Mouse (Mus musculus): Measurements from ENCODE around the gene Fam161a. TPM values are rescaled to one million over a fixed set of nuclear protein-coding genes. Genes with fewer than 3 reads are reported as not detected.
A peak's percentile ranks its signal among the peaks of the same experiment; 100 is the strongest.
"Not testable (repeated sequence)": the region's sequence is repeated elsewhere in the genome, so short reads cannot be mapped to it uniquely, and the experiment has no call there.

Gene Fam161a
- polyA plus RNA-seq, 1 experiment from 2014 or later = 0.81 TPM

GRCm38 (mm10) chr11:23063153-23063552 is 55.8 kb downstream of the Fam161a start:
- H3K27ac ChIP-seq (ENCODE audit: low read length) = no peak overlapping the region
- no peak for ATAC-seq (ENCODE audit: low read depth)
- WGBS (ENCODE audit: insufficient replicate concordance) = 47% methylated on average over 6 of the region's 6 CpGs
- no peaks in the 10 kb centered on the region for H3K27me3 ChIP-seq (ENCODE audit: control insufficient read depth, insufficient read depth, low read depth, low read length)
- no peaks in the 10 kb centered on the region for H3K9me3 ChIP-seq (replicated peaks; ENCODE audit: control insufficient read depth, low read length)
- no peaks in the 10 kb centered on the region for H3K36me3 ChIP-seq (ENCODE audit: control insufficient read depth, insufficient read depth)
- no peak overlapping the region for H3K4me3 ChIP-seq (ENCODE audit: low read depth, low read length)
- H3K9ac ChIP-seq (ENCODE audit: low read depth, low read length) = no peak overlapping the region
- no peak overlapping the region for H3K4me2 ChIP-seq (ENCODE audit: low read depth, low read length)
- peaks cover 9% of the 10 kb centered on the region for H3K4me1 ChIP-seq (ENCODE audit: control insufficient read depth, low read depth, low read length)

- no peak overlapping the region for H3K4me3 ChIP-seq (ENCODE audit: low read depth, low read length)
- no peak overlapping the region for H3K4me2 ChIP-seq (ENCODE audit: low read depth, low read length)
- peaks cover 11% of the 10 kb centered on the region for H3K4me1 ChIP-seq (ENCODE audit: control insufficient read depth, low read depth, low read length)
- H3K9me3 ChIP-seq (replicated peaks; ENCODE audit: control insufficient read depth, low read length) = no peaks in the 10 kb centered on the region
- no peak for ATAC-seq (ENCODE audit: low read depth)
- H3K27me3 ChIP-seq (ENCODE audit: control insufficient read depth, insufficient read depth, low read depth, low read length) = no peaks in the 10 kb centered on the region
- no peak overlapping the region for H3K9ac ChIP-seq (ENCODE audit: low read depth, low read length)
- 40% methylated on average over 3 of the region's 3 CpGs for WGBS (ENCODE audit: insufficient replicate concordance)
- no peak overlapping the region for H3K27ac ChIP-seq (ENCODE audit: low read length)
- H3K36me3 ChIP-seq (ENCODE audit: control insufficient read depth, insufficient read depth) = no peaks in the 10 kb centered on the region
Observed at GRCm38 (mm10) chr11:23063857-23064256, 56.5 kb downstream of the Fam161a start.

- H3K27me3 ChIP-seq (ENCODE audit: control insufficient read depth, insufficient read depth, low read depth, low read length); ATAC-seq (ENCODE audit: low read depth); H3K9ac ChIP-seq (ENCODE audit: low read depth, low read length); H3K27ac ChIP-seq (ENCODE audit: low read length); H3K4me3 ChIP-seq (ENCODE audit: low read depth, low read length); H3K4me2 ChIP-seq (ENCODE audit: low read depth, low read length); H3K9me3 ChIP-seq (replicated peaks; ENCODE audit: control insufficient read depth, low read length); H3K36me3 ChIP-seq (ENCODE audit: control insufficient read depth, insufficient read depth): not testable (repeated sequence)
- 44% methylated on average over 3 of the region's 3 CpGs for WGBS (ENCODE audit: insufficient replicate concordance)
- peaks cover 11% of the 10 kb centered on the region for H3K4me1 ChIP-seq (ENCODE audit: control insufficient read depth, low read depth, low read length)
Observed at GRCm38 (mm10) chr11:23064276-23064675, 56.9 kb downstream of the Fam161a start.

- Histone ChIP-seq H3K4me3 (ENCODE audit: low read depth, low read length) (no peak overlapping the region), H3K36me3 (ENCODE audit: control insufficient read depth, insufficient read depth) (no peaks in the 10 kb centered on the region), H3K27me3 (ENCODE audit: control insufficient read depth, insufficient read depth, low read depth, low read length) (no peaks in the 10 kb centered on the region), H3K4me2 (ENCODE audit: low read depth, low read length) (no peak overlapping the region), H3K27ac (ENCODE audit: low read length) (no peak overlapping the region), H3K9me3 (replicated peaks; ENCODE audit: control insufficient read depth, low read length) (no peaks in the 10 kb centered on the region), H3K4me1 (ENCODE audit: control insufficient read depth, low read depth, low read length) (peaks cover 11% of the 10 kb centered on the region), H3K9ac (ENCODE audit: low read depth, low read length) (no peak overlapping the region)
- WGBS (ENCODE audit: insufficient replicate concordance) = 70% methylated on average over 2 of the region's 2 CpGs
- no peak for ATAC-seq (ENCODE audit: low read depth)
Observed at GRCm38 (mm10) chr11:23065167-23065668, 57.9 kb downstream of the Fam161a start.

- WGBS (ENCODE audit: insufficient replicate concordance) = under 1% methylated on average over 49 of the region's 49 CpGs
- H3K4me2 ChIP-seq (ENCODE audit: low read depth, low read length) = peak overlapping the region; percentile 97
- no peaks in the 10 kb centered on the region for H3K27me3 ChIP-seq (ENCODE audit: control insufficient read depth, insufficient read depth, low read depth, low read length)
- no peaks in the 10 kb centered on the region for H3K36me3 ChIP-seq (ENCODE audit: control insufficient read depth, insufficient read depth)
- H3K4me1 ChIP-seq (ENCODE audit: control insufficient read depth, low read depth, low read length) = peaks cover 11% of the 10 kb centered on the region
- peak overlapping the region; percentile 83 for H3K9ac ChIP-seq (ENCODE audit: low read depth, low read length)
- peak overlapping the region; percentile 78 for H3K27ac ChIP-seq (ENCODE audit: low read length)
- H3K4me3 ChIP-seq (ENCODE audit: low read depth, low read length) = peak overlapping the region; percentile 77
- no peaks in the 10 kb centered on the region for H3K9me3 ChIP-seq (replicated peaks; ENCODE audit: control insufficient read depth, low read length)
- ATAC-seq (ENCODE audit: low read depth) = peak; percentile 100
Observed at GRCm38 (mm10) chr11:23067395-23068136, 60.2 kb downstream of the Fam161a start.

GRCm38 (mm10) chr11:23068201-23068600 is 60.9 kb downstream of the Fam161a start:
- 7% methylated on average over 10 of the region's 10 CpGs for WGBS (ENCODE audit: insufficient replicate concordance)
- Histone ChIP-seq H3K9me3 (replicated peaks; ENCODE audit: control insufficient read depth, low read length) (no peaks in the 10 kb centered on the region), H3K9ac (ENCODE audit: low read depth, low read length) (peak overlapping the region; percentile 83), H3K27me3 (ENCODE audit: control insufficient read depth, insufficient read depth, low read depth, low read length) (no peaks in the 10 kb centered on the region), H3K4me2 (ENCODE audit: low read depth, low read length) (peak overlapping the region; percentile 97), H3K27ac (ENCODE audit: low read length) (no peak overlapping the region), H3K4me3 (ENCODE audit: low read depth, low read length) (peak overlapping the region; percentile 77), H3K4me1 (ENCODE audit: control insufficient read depth, low read depth, low read length) (peaks cover 11% of the 10 kb centered on the region), H3K36me3 (ENCODE audit: control insufficient read depth, insufficient read depth) (no peaks in the 10 kb centered on the region)
- ATAC-seq (ENCODE audit: low read depth) = no peak

GRCm38 (mm10) chr11:23068986-23069385 is 61.7 kb downstream of the Fam161a start:
- H3K36me3 ChIP-seq (ENCODE audit: control insufficient read depth, insufficient read depth); ATAC-seq (ENCODE audit: low read depth); H3K4me3 ChIP-seq (ENCODE audit: low read depth, low read length); H3K27ac ChIP-seq (ENCODE audit: low read length); H3K4me2 ChIP-seq (ENCODE audit: low read depth, low read length); H3K9me3 ChIP-seq (replicated peaks; ENCODE audit: control insufficient read depth, low read length); H3K27me3 ChIP-seq (ENCODE audit: control insufficient read depth, insufficient read depth, low read depth, low read length); H3K9ac ChIP-seq (ENCODE audit: low read depth, low read length): not testable (repeated sequence)
- WGBS (ENCODE audit: insufficient replicate concordance) = 86% methylated on average over 9 of the region's 9 CpGs
- H3K4me1 ChIP-seq (ENCODE audit: control insufficient read depth, low read depth, low read length) = peaks cover 11% of the 10 kb centered on the region

- H3K9me3 ChIP-seq (replicated peaks; ENCODE audit: control insufficient read depth, low read length) = no peaks in the 10 kb centered on the region
- no peaks in the 10 kb centered on the region for H3K36me3 ChIP-seq (ENCODE audit: control insufficient read depth, insufficient read depth)
- H3K27ac ChIP-seq (ENCODE audit: low read length) = no peak overlapping the region
- no peak overlapping the region for H3K4me2 ChIP-seq (ENCODE audit: low read depth, low read length)
- ATAC-seq (ENCODE audit: low read depth) = no peak
- H3K4me1 ChIP-seq (ENCODE audit: control insufficient read depth, low read depth, low read length) = no peaks in the 10 kb centered on the region
- H3K9ac ChIP-seq (ENCODE audit: low read depth, low read length) = no peak overlapping the region
- no peak overlapping the region for H3K4me3 ChIP-seq (ENCODE audit: low read depth, low read length)
- 61% methylated on average over 7 of the region's 7 CpGs for WGBS (ENCODE audit: insufficient replicate concordance)
- H3K27me3 ChIP-seq (ENCODE audit: control insufficient read depth, insufficient read depth, low read depth, low read length) = no peaks in the 10 kb centered on the region
Observed at GRCm38 (mm10) chr11:23074841-23075240, 67.5 kb downstream of the Fam161a start.

GRCm38 (mm10) chr11:23078541-23078940 is 71.2 kb downstream of the Fam161a start:
- Histone ChIP-seq H3K4me3 (ENCODE audit: low read depth, low read length) (no peak overlapping the region), H3K9me3 (replicated peaks; ENCODE audit: control insufficient read depth, low read length) (no peaks in the 10 kb centered on the region), H3K36me3 (ENCODE audit: control insufficient read depth, insufficient read depth) (no peaks in the 10 kb centered on the region), H3K4me1 (ENCODE audit: control insufficient read depth, low read depth, low read length) (no peaks in the 10 kb centered on the region), H3K4me2 (ENCODE audit: low read depth, low read length) (no peak overlapping the region), H3K27me3 (ENCODE audit: control insufficient read depth, insufficient read depth, low read depth, low read length) (no peaks in the 10 kb centered on the region), H3K27ac (ENCODE audit: low read length) (no peak overlapping the region), H3K9ac (ENCODE audit: low read depth, low read length) (no peak overlapping the region)
- no peak for ATAC-seq (ENCODE audit: low read depth)
- 68% methylated on average over 1 of the region's 1 CpGs for WGBS (ENCODE audit: insufficient replicate concordance)
